Mouse (Mus musculus): ENCODE measurements around the gene Anxa6.

The Anxa6 gene

GRCm38 (mm10) chr11:54989920-54990319 lies 43.3 kb downstream of the Anxa6 start:
- no peak for DNase-seq (ENCODE audit: low spot score)

GRCm38 (mm10) chr11:54988754-54989349 lies 44.4 kb downstream of the Anxa6 start:
- no peak for DNase-seq (ENCODE audit: low spot score)

GRCm38 (mm10) chr11:54987974-54988373 lies 45.3 kb downstream of the Anxa6 start:
- peak; percentile 79 for DNase-seq (ENCODE audit: low spot score)

GRCm38 (mm10) chr11:54985086-54985485 lies 48.2 kb downstream of the Anxa6 start:
- DNase-seq (ENCODE audit: low spot score) = no peak

GRCm38 (mm10) chr11:54984581-54984980 lies 48.7 kb downstream of the Anxa6 start:
- no peak for DNase-seq (ENCODE audit: low spot score)

- peak; percentile 91 for DNase-seq (ENCODE audit: low spot score)
These were observed 49.2 kb downstream of the Anxa6 start for GRCm38 (mm10) chr11:54984085-54984484.

GRCm38 (mm10) chr11:54982520-54982919 lies 50.7 kb downstream of the Anxa6 start:
- DNase-seq (ENCODE audit: low spot score) = no peak

- no peak for DNase-seq (ENCODE audit: low spot score)
These were observed 51.6 kb downstream of the Anxa6 start for GRCm38 (mm10) chr11:54981630-54982029.

GRCm38 (mm10) chr11:54977385-54977937 lies 55.8 kb downstream of the Anxa6 start:
- DNase-seq (ENCODE audit: low spot score) = no peak

- DNase-seq (ENCODE audit: low spot score) = no peak
These were observed 56.9 kb downstream of the Anxa6 start for GRCm38 (mm10) chr11:54976351-54976750.

- no peak for DNase-seq (ENCODE audit: low spot score)
These were observed 57.5 kb downstream of the Anxa6 start for GRCm38 (mm10) chr11:54975756-54976155.

GRCm38 (mm10) chr11:54975340-54975739 lies 57.9 kb downstream of the Anxa6 start:
- no peak for DNase-seq (ENCODE audit: low spot score)

- no peak for DNase-seq (ENCODE audit: low spot score)
These were observed 58.6 kb downstream of the Anxa6 start for GRCm38 (mm10) chr11:54974639-54975038.

- DNase-seq (ENCODE audit: low spot score) = peak; percentile 73
These were observed 59.6 kb downstream of the Anxa6 start for GRCm38 (mm10) chr11:54973481-54974212.

GRCm38 (mm10) chr11:54972789-54973188 lies 60.5 kb downstream of the Anxa6 start:
- no peak for DNase-seq (ENCODE audit: low spot score)

GRCm38 (mm10) chr11:54972049-54972723 lies 61.1 kb downstream of the Anxa6 start:
- DNase-seq (ENCODE audit: low spot score) = no peak

- DNase-seq (ENCODE audit: low spot score) = no peak
These were observed 61.7 kb downstream of the Anxa6 start for GRCm38 (mm10) chr11:54971365-54972048.

- no peak for DNase-seq (ENCODE audit: low spot score)
These were observed 68.0 kb downstream of the Anxa6 start for GRCm38 (mm10) chr11:54965234-54965633.

GRCm38 (mm10) chr11:54962810-54963209 lies 70.4 kb downstream of the Anxa6 start, which contains the start of gene Tnip1:
TSS of gene Tnip1 (minus strand) at chr11:54962917.
- DNase-seq (ENCODE audit: low spot score) = peak; percentile 59

- DNase-seq (ENCODE audit: low spot score) = no peak
These were observed 71.3 kb downstream of the Anxa6 start for GRCm38 (mm10) chr11:54961921-54962320.

GRCm38 (mm10) chr11:54961164-54961850 lies 71.9 kb downstream of the Anxa6 start:
- no peak for DNase-seq (ENCODE audit: low spot score)

- DNase-seq (ENCODE audit: low spot score) = no peak
These were observed 73.0 kb downstream of the Anxa6 start for GRCm38 (mm10) chr11:54960251-54960650.

Measured in testis, postnatal 10 days (tissue).